Mouse (Mus musculus): ENCODE measurements around the gene Fopnl. TPM values are rescaled to one million over a fixed set of nuclear protein-coding genes. Genes with fewer than 3 reads are reported as not detected.

Fopnl gene
- total RNA-seq, 2 experiments from 2014 or later, result 56.9 to 58.6 TPM

GRCm38 (mm10) chr16:14308245-14309073 lies 8.7 kb downstream of the Fopnl start:
- DNase-seq, result no peak
- intact Hi-C loops (cut with DNase I), result no loop called here

GRCm38 (mm10) chr16:14307373-14307772 lies 9.8 kb downstream of the Fopnl start:
- DNase-seq, result no peak
- intact Hi-C loops (cut with DNase I), result no loop called here

- DNase-seq, result no peak
- intact Hi-C loops (cut with DNase I), result no loop called here
Measured at GRCm38 (mm10) chr16:14306451-14306850, 10.8 kb downstream of the Fopnl start.

- DNase-seq, result no peak
- intact Hi-C loops (cut with DNase I), result no loop called here
Measured at GRCm38 (mm10) chr16:14304791-14305190, 12.4 kb downstream of the Fopnl start.

- DNase-seq, result no peak
- intact Hi-C loops (cut with DNase I), result no loop called here
Measured at GRCm38 (mm10) chr16:14303676-14304075, 13.5 kb downstream of the Fopnl start.

- intact Hi-C loops (cut with DNase I), result no loop called here
- no peak for DNase-seq
Measured at GRCm38 (mm10) chr16:14303148-14303547, 14.1 kb downstream of the Fopnl start.

- intact Hi-C loops (cut with DNase I), result no loop called here
- no peak for DNase-seq
Measured at GRCm38 (mm10) chr16:14298461-14298860, 18.7 kb downstream of the Fopnl start.

GRCm38 (mm10) chr16:14297746-14298145 lies 19.5 kb downstream of the Fopnl start:
- DNase-seq, result no peak
- intact Hi-C loops (cut with DNase I), result no loop called here

- intact Hi-C loops (cut with DNase I), result no loop called here
- no peak for DNase-seq
Measured at GRCm38 (mm10) chr16:14297137-14297536, 20.1 kb downstream of the Fopnl start.

GRCm38 (mm10) chr16:14296544-14297124 lies 20.6 kb downstream of the Fopnl start:
- intact Hi-C loops (cut with DNase I), result no loop called here
- DNase-seq, result no peak

- intact Hi-C loops (cut with DNase I), result no loop called here
- DNase-seq, result no peak
Measured at GRCm38 (mm10) chr16:14295291-14295690, 21.9 kb downstream of the Fopnl start.

GRCm38 (mm10) chr16:14292205-14293199 lies 24.7 kb downstream of the Fopnl start:
- peak; percentile 39 for DNase-seq
- intact Hi-C loops (cut with DNase I), result no loop called here

GRCm38 (mm10) chr16:14291223-14291622 lies 26.0 kb downstream of the Fopnl start, which contains the start of gene Myh11:
Gene Myh11, minus strand, starts transcription at chr16:14291372.
- DNase-seq, result peak; percentile 75
- intact Hi-C loops (cut with DNase I), result no loop called here

GRCm38 (mm10) chr16:14272374-14272965 lies 44.7 kb downstream of the Fopnl start:
- intact Hi-C loops (cut with DNase I), result no loop called here
- no peak for DNase-seq

- intact Hi-C loops (cut with DNase I), result no loop called here
- DNase-seq, result peak; percentile 62
Measured at GRCm38 (mm10) chr16:14265203-14265920, 51.8 kb downstream of the Fopnl start.

- DNase-seq, result no peak
- intact Hi-C loops (cut with DNase I), result no loop called here
Measured at GRCm38 (mm10) chr16:14264504-14264903, 52.7 kb downstream of the Fopnl start.

- intact Hi-C loops (cut with DNase I), result no loop called here
- no peak for DNase-seq
Measured at GRCm38 (mm10) chr16:14263241-14263640, 54.0 kb downstream of the Fopnl start.

GRCm38 (mm10) chr16:14262410-14262809 lies 54.8 kb downstream of the Fopnl start:
- intact Hi-C loops (cut with DNase I), result no loop called here

GRCm38 (mm10) chr16:14258856-14259255 lies 58.3 kb downstream of the Fopnl start:
- DNase-seq, result no peak
- intact Hi-C loops (cut with DNase I), result no loop called here

More at GRCm38 (mm10) chr16:14262410-14262809, 54.8 kb downstream of the Fopnl start:
- DNase-seq, result no peak

- intact Hi-C loops (cut with DNase I), result no loop called here
- no peak for DNase-seq
Measured at GRCm38 (mm10) chr16:14253586-14253985, 63.6 kb downstream of the Fopnl start.
